Mouse (Mus musculus): ENCODE data around the gene Gm49354.
"Not testable (repeated sequence)": the region's sequence is repeated elsewhere in the genome, so short reads cannot be mapped to it uniquely, and the experiment has no call there.

The Gm49354 gene

DNA sequence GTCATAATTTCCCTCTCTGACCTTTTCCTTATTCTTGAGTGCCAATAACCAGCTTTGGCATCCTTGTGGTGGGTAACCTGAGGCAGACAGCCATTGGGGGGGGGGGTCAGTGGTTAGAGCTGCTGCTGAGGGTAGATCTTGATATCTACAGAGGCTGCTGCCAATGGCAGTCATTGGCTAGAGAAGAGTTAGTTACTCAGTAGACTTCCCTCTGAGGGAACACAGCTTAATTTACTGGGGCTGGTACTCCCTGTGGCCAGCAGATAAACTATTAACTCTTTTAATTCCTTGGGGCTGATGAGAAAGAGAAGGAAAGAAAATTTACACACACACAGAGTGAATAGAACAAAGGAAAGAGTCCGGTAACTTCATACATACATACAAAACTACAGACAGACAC lies 62.6 kb downstream of the Gm49354 start:
- no peak for ATAC-seq (ENCODE audit: insufficient number of reproducible peaks, low FRiP score, low TSS enrichment)

DNA sequence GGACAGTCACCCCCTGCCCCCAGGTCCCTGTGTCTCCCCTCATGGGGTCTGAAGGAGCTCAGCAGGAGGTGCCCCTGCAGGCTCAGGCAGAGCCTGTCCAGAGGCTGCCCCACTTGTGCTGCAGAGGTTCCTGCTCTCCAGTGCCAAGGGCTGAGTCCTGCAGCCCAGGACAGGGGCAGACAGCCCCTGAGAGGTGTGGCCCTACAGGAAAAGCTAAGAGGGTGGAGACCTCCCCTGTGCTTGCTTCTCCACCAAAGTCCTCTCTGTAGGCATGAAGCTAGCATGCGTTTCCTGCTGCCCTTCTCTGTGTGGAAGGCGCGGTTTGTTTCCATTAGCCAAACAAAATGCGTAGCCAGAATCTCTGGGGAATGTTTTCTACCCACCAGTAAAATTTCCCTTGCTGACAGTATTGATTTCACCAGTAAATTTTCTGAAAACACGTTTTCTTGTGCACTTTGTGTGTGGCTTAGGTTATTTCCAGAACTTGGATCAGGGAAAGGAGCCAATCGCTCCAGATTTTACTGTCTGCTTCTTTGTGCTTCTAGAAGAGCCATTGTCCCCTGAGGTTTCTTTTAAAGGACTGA lies 63.1 kb downstream of the Gm49354 start:
- ATAC-seq (ENCODE audit: insufficient number of reproducible peaks, low FRiP score, low TSS enrichment) = not testable (repeated sequence)

DNA sequence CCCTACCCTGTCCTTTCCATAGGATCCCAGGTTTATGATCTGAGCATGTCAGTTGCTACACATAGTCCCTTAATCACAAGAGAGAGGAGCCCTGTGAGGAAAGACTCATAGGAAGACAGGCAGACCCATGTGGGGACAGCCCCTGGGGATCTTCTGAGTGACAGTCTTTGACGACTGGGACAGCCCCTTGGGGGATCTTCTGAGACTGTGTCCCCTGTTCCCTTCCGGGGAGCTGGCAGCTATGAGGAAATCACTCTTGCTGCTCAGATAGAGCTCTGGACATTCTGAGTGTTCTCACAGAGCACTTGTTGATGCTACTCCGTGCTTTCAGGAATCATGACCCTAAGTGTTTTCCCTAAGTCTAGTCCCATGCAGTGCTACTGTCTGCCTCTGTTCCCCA lies 68.3 kb downstream of the Gm49354 start:
- ATAC-seq (ENCODE audit: insufficient number of reproducible peaks, low FRiP score, low TSS enrichment) = no peak

DNA sequence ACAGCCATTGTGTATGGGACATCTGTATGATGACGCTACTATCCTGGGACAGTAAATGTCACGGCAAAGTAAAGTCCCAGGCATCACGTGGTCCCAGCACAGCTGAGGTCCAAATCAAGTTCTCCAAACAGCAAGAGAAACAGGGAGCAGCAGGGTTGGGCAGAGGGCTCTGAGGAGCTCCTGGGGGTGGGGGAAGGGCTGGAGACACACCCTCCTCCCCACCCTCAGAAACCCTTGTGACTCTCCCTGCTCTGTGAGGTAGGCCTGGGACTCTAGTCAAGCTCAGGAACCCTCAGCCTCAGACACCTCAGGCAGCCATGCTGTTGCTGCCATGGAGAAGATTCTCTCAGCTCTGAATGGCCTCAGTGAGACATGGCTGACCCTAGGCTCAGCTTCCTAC lies 70.1 kb downstream of the Gm49354 start, which contains the start of gene Spata31d1b:
TSS of gene Spata31d1b (plus strand) at position 301 of the 400 bp plus-strand sequence.
- not testable (repeated sequence) for ATAC-seq (ENCODE audit: insufficient number of reproducible peaks, low FRiP score, low TSS enrichment)

DNA sequence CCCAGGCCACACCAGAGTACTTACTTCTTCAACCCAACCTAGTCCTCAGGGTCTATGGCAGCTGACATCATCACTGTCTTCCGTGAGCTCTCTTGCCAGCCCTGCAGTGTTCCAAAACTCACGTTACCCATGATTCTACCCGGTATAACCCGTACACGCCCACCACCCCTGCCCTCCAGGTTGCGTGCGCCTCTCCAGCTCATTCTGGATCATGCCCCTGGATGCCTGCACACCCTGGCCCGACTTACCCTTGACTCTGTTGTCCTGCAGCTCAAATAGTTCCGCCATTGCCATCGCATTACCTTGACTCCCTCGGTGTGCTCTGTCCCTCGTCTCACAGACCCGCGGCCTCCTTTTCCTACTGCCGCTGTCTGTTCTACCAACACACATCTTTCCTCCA lies 71.8 kb downstream of the Gm49354 start, which contains the start of gene Spata31d1a:
TSS of gene Spata31d1a (minus strand) at position 101 of the 400 bp plus-strand sequence.
- no peak for ATAC-seq (ENCODE audit: insufficient number of reproducible peaks, low FRiP score, low TSS enrichment)

Measured in cerebellum, adult (tissue).